Mouse (Mus musculus) midbrain, embryonic 13.5 days (tissue): Measurements from ENCODE around the gene Xpc. TPM values are rescaled to one million over a fixed set of nuclear protein-coding genes. Genes with fewer than 3 reads are reported as not detected.
"Not testable (repeated sequence)": the region's sequence is repeated elsewhere in the genome, so short reads cannot be mapped to it uniquely, and the experiment has no call there.

ENCODE experiments used
- ATAC-seq: fragments of 200-750 bp; cut with Nextera tagmentation; 2 replicates; pipeline ENCODE4 v1.8.0; 2017; ENCODE audit warnings: mild to moderate bottlenecking, moderate TSS enrichment, moderate library complexity
- H3K27ac ChIP-seq: fragments of 300-500 bp; sonication (generic); 2 replicates; pipeline ENCODE4 v1.5.1; 2015; ENCODE audit warnings: inconsistent platforms, mild to moderate bottlenecking, moderate library complexity
- H3K27me3 ChIP-seq: fragments of 300-500 bp; sonication (generic); 2 replicates; pipeline ENCODE4 v1.6.1; 2015; ENCODE audit warnings: mild to moderate bottlenecking, inconsistent platforms
- H3K36me3 ChIP-seq: fragments of 300-500 bp; sonication (generic); 2 replicates; pipeline ENCODE4 v1.6.1; 2015; ENCODE audit warnings: mild to moderate bottlenecking, inconsistent platforms
- H3K4me1 ChIP-seq: fragments of 300-500 bp; sonication (generic); replicated peaks from 2 replicates; pipeline ENCODE4 v1.6.1; 2015; ENCODE audit warnings: inconsistent platforms
- H3K4me2 ChIP-seq: fragments of 300-500 bp; sonication (generic); replicated peaks from 2 replicates; pipeline ENCODE4 v1.6.1; 2015; ENCODE audit warnings: moderate library complexity, mild to moderate bottlenecking, inconsistent platforms
- H3K4me3 ChIP-seq: fragments of 300-500 bp; sonication (generic); replicated peaks from 2 replicates; pipeline ENCODE4 v1.5.1; 2015; ENCODE audit warnings: mild to moderate bottlenecking, inconsistent platforms
- H3K9ac ChIP-seq: fragments of 300-500 bp; sonication (generic); replicated peaks from 2 replicates; pipeline ENCODE4 v1.6.1; 2015; ENCODE audit warnings: mild to moderate bottlenecking, inconsistent platforms
- H3K9me3 ChIP-seq: fragments of 300-500 bp; sonication (generic); 2 replicates; pipeline ENCODE4 v1.6.1; 2016; ENCODE audit warnings: mild to moderate bottlenecking, inconsistent platforms
- WGBS: fragments of 180-500 bp; shearing (Covaris S2); methylation state at CpG from one replicate; pipeline ENCODE4 v1.1.7; 2015; 5-methylcytosine and 5-hydroxymethylcytosine counted together
- polyA plus RNA-seq: library from polyadenylated mRNA; unstranded; fragments of >200 nt; fragmentation: Nextera tagmentation; extraction: Ambion mirVana; gene quantifications from 2 replicates; pipeline ENCODE4 v1.2.1, GENCODE M21; 2015

Gene Xpc
- polyA plus RNA-seq, 1 experiment from 2014 or later: 22.9 TPM

- Histone ChIP-seq H3K4me2 (no peak overlapping the region), H3K9me3 (no peaks in the 10 kb centered on the region), H3K4me1 (no peaks in the 10 kb centered on the region), H3K9ac (no peak overlapping the region), H3K27me3 (no peaks in the 10 kb centered on the region), H3K4me3 (no peak overlapping the region), H3K36me3 (peaks cover 96% of the 10 kb centered on the region), H3K27ac (no peak overlapping the region)
- no peak for ATAC-seq
- WGBS: 87% methylated on average over 9 of the region's 9 CpGs
Measured at GRCm38 (mm10) chr6:91488496-91489212, 27.0 kb downstream of the Xpc start.

- Histone ChIP-seq H3K4me2 (no peak overlapping the region), H3K36me3 (peaks cover 96% of the 10 kb centered on the region), H3K27me3 (no peaks in the 10 kb centered on the region), H3K27ac (no peak overlapping the region), H3K4me1 (no peaks in the 10 kb centered on the region), H3K9ac (no peak overlapping the region), H3K9me3 (no peaks in the 10 kb centered on the region), H3K4me3 (no peak overlapping the region)
- ATAC-seq: no peak
- 92% methylated on average over 15 of the region's 15 CpGs for WGBS
Measured at GRCm38 (mm10) chr6:91486736-91487453, 28.8 kb downstream of the Xpc start.

DNA sequence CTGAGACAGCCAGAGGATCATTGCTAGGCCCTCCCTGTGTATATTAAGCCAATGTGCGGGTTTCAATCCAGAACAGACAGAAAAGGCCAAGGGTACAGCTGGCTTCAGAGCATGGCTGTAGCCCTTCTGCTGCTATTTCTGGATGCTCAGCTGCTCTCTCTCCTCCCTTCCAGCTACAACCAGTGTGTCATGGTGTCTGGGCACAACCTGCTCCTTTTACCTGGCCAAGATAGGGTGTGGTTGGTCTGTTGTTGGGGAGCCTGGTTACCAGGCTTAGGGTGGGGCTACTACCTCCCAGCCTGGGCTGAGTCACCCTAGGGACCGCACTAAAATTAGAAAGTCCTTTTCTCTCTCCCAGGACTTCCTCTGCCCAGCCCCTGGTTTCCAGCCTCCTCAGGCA, 32.3 kb downstream of the Xpc start:
- no peak overlapping the region for H3K9ac ChIP-seq
- no peaks in the 10 kb centered on the region for H3K27me3 ChIP-seq
- no peaks in the 10 kb centered on the region for H3K4me1 ChIP-seq
- no peak overlapping the region for H3K4me3 ChIP-seq
- no peak for ATAC-seq
- H3K4me2 ChIP-seq: no peak overlapping the region
- H3K36me3 ChIP-seq: peaks cover 99% of the 10 kb centered on the region
- 92% methylated on average over 2 of the region's 2 CpGs for WGBS
- no peak overlapping the region for H3K27ac ChIP-seq
- H3K9me3 ChIP-seq: no peaks in the 10 kb centered on the region

DNA sequence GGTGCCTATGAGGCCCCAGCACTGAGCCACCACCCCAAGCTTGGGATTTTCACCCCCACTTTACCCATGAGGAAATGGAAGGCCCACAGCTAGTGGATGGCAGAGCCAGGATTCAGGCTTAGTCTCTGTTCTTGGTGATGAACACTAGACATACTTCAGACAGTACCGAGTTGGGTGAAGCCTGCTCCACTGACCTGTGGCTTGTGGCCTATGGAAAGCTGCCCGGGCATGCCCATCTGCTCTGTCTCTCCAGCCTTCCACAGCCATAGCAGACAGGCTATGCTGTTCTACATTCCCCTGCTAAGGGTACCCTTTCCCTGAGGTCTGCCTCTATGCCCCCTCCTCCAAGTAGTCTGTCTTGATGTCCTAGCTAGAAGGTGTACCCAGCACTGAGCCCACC, 39.1 kb downstream of the Xpc start:
- no peaks in the 10 kb centered on the region for H3K27me3 ChIP-seq
- no peak for ATAC-seq
- peaks cover 54% of the 10 kb centered on the region for H3K36me3 ChIP-seq
- H3K4me3 ChIP-seq: no peak overlapping the region
- 98% methylated on average over 2 of the region's 2 CpGs for WGBS
- H3K9me3 ChIP-seq: no peaks in the 10 kb centered on the region
- H3K9ac ChIP-seq: no peak overlapping the region
- H3K4me1 ChIP-seq: peaks cover 30% of the 10 kb centered on the region
- no peak overlapping the region for H3K27ac ChIP-seq
- no peak overlapping the region for H3K4me2 ChIP-seq

GRCm38 (mm10) chr6:91474441-91475190, 41.1 kb downstream of the Xpc start:
- H3K36me3 ChIP-seq: peaks cover 35% of the 10 kb centered on the region
- no peaks in the 10 kb centered on the region for H3K27me3 ChIP-seq
- WGBS: 56% methylated on average over 9 of the region's 9 CpGs
- ATAC-seq: no peak
- H3K4me1 ChIP-seq: peaks cover 30% of the 10 kb centered on the region
- H3K9ac ChIP-seq: peak overlapping the region; percentile 79
- peak overlapping the region; percentile 76 for H3K4me3 ChIP-seq
- H3K9me3 ChIP-seq: no peaks in the 10 kb centered on the region
- H3K27ac ChIP-seq: no peak overlapping the region
- H3K4me2 ChIP-seq: peak overlapping the region; percentile 89

DNA sequence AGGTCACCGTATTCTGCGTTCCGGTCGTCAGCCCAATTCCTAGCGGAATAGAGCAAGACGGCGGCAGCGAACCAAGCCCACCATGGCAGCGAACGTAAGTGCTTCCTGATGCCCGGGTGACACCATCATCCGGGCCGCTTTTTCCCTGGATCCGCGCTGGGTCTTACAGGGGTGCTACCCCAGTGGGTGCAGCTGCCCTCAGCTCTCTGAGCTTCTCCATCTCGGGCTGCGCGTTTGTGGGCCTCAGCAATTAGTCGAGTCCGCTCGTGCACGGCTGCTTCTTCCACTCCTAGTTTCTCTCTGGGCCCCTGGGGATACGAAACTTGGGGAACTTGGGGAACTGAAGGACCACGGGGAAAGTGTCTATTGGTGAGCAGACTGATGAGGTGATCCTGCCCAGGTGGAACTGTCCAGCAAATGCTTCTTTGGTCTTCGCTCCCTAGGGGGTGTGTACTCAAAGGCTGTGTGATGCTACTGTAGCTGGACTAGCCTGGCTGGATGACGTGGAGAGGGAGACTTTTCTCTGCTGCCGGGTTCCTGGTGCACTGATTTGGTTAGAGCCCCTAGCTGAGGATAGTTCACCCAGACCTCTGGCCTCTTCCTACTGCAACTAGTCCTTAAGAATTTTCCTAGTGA, 41.8 kb downstream of the Xpc start:
- H3K9ac ChIP-seq: peak overlapping the region; percentile 79
- H3K27ac ChIP-seq: peak overlapping the region; percentile 31; the same call in 1 of the 2 replicates
- H3K27me3 ChIP-seq: no peaks in the 10 kb centered on the region
- peak; percentile 71 for ATAC-seq
- peaks cover 28% of the 10 kb centered on the region for H3K36me3 ChIP-seq
- H3K4me3 ChIP-seq: peak overlapping the region; percentile 76
- peak overlapping the region; percentile 89 for H3K4me2 ChIP-seq
- no peaks in the 10 kb centered on the region for H3K9me3 ChIP-seq
- WGBS: under 1% methylated on average over 27 of the region's 27 CpGs
- H3K4me1 ChIP-seq: peaks cover 30% of the 10 kb centered on the region

DNA sequence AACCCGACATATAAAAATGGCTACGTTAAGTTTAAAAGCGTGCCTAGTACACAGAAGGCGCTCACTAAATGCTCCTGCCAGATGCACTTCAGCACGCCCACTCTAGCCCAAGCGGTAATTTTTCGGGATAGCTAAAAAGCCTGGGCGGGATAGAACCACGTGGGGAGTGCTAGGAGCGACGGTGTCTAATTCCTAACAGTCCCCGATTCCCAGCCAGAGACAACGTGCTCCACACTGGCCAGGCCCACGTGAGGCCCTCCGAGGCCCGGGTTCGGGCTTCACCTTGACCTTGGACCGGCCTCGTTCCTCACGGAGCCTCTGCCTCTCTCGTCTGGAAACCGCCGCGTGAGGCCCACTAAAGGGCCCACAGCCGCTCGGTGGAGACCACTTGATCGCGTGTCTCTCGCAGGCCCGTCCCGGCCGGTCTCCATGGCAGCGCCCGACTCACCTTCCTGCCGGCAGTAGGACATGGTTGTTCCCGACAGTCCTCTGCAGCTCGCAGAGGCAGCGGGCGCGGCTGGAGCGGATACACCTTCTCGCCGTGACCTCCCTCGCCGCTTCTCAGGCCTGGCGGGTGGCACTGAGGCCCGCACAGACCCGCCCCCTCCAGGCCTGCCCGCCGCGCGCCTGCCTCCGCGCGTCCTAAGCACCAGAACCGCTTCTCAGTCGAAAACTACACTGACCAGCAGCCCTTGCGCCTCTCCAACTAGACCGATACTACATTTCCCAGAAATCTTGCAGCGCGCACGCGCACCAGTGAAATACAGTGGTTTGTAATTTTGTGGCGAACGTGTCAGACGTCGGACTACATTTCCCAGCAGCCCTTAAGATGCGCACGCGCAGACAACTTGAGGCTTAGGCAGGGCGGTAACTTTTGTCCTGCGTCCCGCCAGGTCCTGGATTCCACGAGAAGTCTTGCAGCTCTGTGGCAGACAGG, 42.6 kb downstream of the Xpc start, which contains the start of the genes Chchd4 and Tmem43:
Gene Chchd4, minus strand, starts transcription at position 679 of the 937 bp plus-strand sequence.
Gene Tmem43, plus strand, starts transcription at position 836 of the 937 bp plus-strand sequence.
- Histone ChIP-seq H3K27ac (peak within 1 kb of the TSS; percentile 73), H3K4me1 (peaks cover 30% of the 10 kb centered on the region), H3K4me3 (peak within 1 kb of the TSS; percentile 76), H3K4me2 (peak within 1 kb of the TSS; percentile 89), H3K9ac (peak within 1 kb of the TSS; percentile 79), H3K36me3 (peaks cover 24% of the 10 kb centered on the region), H3K9me3 (no peaks in the 10 kb centered on the region), H3K27me3 (no peaks in the 10 kb centered on the region)
- WGBS: under 1% methylated on average over 74 of the region's 74 CpGs
- peak; percentile 97 for ATAC-seq

- no peaks in the 10 kb centered on the region for H3K9me3 ChIP-seq
- H3K36me3 ChIP-seq: peaks cover 19% of the 10 kb centered on the region
- peaks cover 30% of the 10 kb centered on the region for H3K4me1 ChIP-seq
- WGBS: 33% methylated on average over 6 of the region's 6 CpGs
- no peak for ATAC-seq
- H3K4me2 ChIP-seq: peak overlapping the region; percentile 89
- peak overlapping the region; percentile 76 for H3K4me3 ChIP-seq
- peak overlapping the region; percentile 75 for H3K9ac ChIP-seq
- H3K27ac ChIP-seq: no peak overlapping the region
- H3K27me3 ChIP-seq: no peaks in the 10 kb centered on the region
Measured at GRCm38 (mm10) chr6:91472319-91472718, 43.4 kb downstream of the Xpc start.

- WGBS: 94% methylated on average over 3 of the region's 3 CpGs
- H3K4me2 ChIP-seq, H3K4me3 ChIP-seq: not testable (repeated sequence)
Measured at GRCm38 (mm10) chr6:91471427-91471826, 44.3 kb downstream of the Xpc start.

DNA sequence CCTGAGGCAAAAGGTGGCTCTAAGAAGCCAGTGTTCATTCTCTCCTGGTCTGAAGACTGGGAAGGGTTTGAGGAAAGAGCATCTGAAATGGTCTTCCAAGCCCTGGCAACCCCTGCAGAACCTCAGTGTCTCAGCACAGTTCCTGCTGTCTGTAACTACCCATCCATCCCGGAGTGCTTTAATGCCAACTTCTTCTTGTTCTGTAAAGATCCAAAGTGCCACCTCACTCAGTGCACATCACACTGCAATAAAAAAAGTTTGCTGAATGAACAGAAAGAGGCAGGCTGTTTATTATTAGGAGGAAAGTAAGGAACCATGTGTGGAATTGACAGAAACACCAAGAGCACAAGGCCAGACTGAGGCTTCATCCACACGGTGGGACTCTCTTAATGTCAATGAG, 45.0 kb downstream of the Xpc start:
- 91% methylated on average over 2 of the region's 2 CpGs for WGBS
- Histone ChIP-seq H3K36me3 (peaks cover 22% of the 10 kb centered on the region), H3K9me3 (no peaks in the 10 kb centered on the region), H3K4me3 (no peak overlapping the region), H3K4me2 (no peak overlapping the region), H3K27me3 (no peaks in the 10 kb centered on the region), H3K4me1 (peaks cover 30% of the 10 kb centered on the region), H3K27ac (no peak overlapping the region), H3K9ac (no peak overlapping the region)
- ATAC-seq: no peak

More at GRCm38 (mm10) chr6:91471427-91471826, 44.3 kb downstream of the Xpc start:
- not testable (repeated sequence) for H3K9me3 ChIP-seq, H3K27ac ChIP-seq, ATAC-seq, H3K9ac ChIP-seq, H3K27me3 ChIP-seq
- Histone ChIP-seq H3K4me1 (peaks cover 30% of the 10 kb centered on the region), H3K36me3 (peaks cover 19% of the 10 kb centered on the region)

DNA sequence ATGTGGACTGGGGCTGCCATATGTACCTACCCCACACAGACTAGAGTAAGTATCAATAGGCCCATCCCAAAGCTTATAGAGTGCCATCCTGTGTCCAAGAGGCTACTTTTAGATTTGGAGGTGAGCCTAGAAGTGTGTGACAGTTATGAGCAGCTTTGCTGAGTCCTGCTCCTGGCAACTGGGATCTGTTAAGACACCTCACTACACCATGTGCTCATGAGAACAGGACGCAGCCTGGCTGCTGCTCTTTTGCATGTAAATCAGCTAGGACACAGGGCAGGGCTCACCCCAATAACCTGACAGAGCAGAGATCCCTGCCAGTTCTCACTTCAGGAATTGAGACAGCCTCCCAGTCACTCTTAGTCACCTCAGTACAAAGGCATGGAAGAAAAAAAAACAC, 48.6 kb downstream of the Xpc start:
- no peaks in the 10 kb centered on the region for H3K27me3 ChIP-seq
- no peak for ATAC-seq
- H3K4me3 ChIP-seq: no peak overlapping the region
- peaks cover 6% of the 10 kb centered on the region for H3K4me1 ChIP-seq
- 74% methylated on average over 1 of the region's 1 CpGs for WGBS
- no peaks in the 10 kb centered on the region for H3K9me3 ChIP-seq
- no peak overlapping the region for H3K4me2 ChIP-seq
- peaks cover 52% of the 10 kb centered on the region for H3K36me3 ChIP-seq
- H3K27ac ChIP-seq: no peak overlapping the region
- H3K9ac ChIP-seq: no peak overlapping the region
